In the genomic region with DNA sequence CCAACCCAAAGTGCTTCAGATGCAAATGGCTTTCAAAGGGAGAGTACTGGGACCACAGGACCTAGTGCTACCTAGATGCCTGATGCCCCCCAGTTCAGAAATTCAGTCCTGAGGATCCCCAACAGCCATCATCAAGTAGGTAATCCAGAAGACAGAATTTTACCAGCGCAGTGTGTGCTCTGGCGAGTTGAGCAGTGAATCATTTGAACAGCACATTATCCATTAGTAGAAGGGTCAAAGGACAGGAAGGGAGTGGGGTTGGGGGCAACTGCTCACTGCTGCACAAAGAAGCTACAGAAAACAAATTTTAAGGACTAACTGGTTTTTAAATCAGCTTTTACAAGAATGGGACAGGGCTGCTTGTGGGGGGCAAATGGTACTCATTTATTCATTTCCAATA, we compare ENCODE assay signal across 17 mouse cellular contexts. TPM values are rescaled to one million over a fixed set of nuclear protein-coding genes. Genes with fewer than 3 reads are reported as not detected.
DNase-seq lines count a peak whose midpoint lies in the region; ATAC-seq and TF ChIP-seq lines count a peak whose summit lies in the region.
"Had no signal": no experiment of that assay in that cellular context is flagged by ENCODE, and none has a peak within 500 bp of the region (broad histone marks: within the 10 kb centered on the region; RNA-seq: fewer than 3 reads in every experiment).

No protein-coding gene starts in this region.

- H3K9ac ChIP-seq in hindbrain, embryonic 14.5 days, result 0 out of 2 replicates have a peak overlapping the region, but pooled peaks have one; percentile 20
- no peak overlapping the region for H3K9ac ChIP-seq in hindbrain, embryonic 12.5 days
- H3K9ac ChIP-seq in ES-Bruce4 (ENCODE audit: low read depth, poor library complexity, severe bottlenecking), result no peak overlapping the region
- H3K9ac ChIP-seq in intestine, postnatal 0 days (ENCODE audit: low read depth, low read length), result no peak overlapping the region
- H3K9ac ChIP-seq: limb, embryonic 13.5 days; liver, postnatal 0 days; midbrain, embryonic 12.5 days had no signal

- no peak for DNase-seq in hindbrain, embryonic 14.5 days (ENCODE audit: low spot score)
- DNase-seq in embryonic facial prominence, embryonic 10.5 days (ENCODE audit: low spot score), result no peak
- DNase-seq in cerebellum, adult 11 months, result no peak
- DNase-seq in heart, adult 18-20 months, result no peak
- no peak for DNase-seq in frontal cortex, postnatal 25 days (ENCODE audit: low spot score in 2 of 2)
- DNase-seq: adrenal gland, postnatal 10 days; cerebellum, adult 2 months; kidney, adult 2 months; liver, postnatal 0 days; lung, postnatal 36 days; spleen, adult 18-20 months had no signal

- no peaks in the 10 kb centered on the region for H3K9me3 ChIP-seq in hindbrain, embryonic 14.5 days (ENCODE audit: control insufficient read depth, low read length)
- no peaks in the 10 kb centered on the region for H3K9me3 ChIP-seq in hindbrain, embryonic 12.5 days (replicated peaks)
- no peaks in the 10 kb centered on the region for H3K9me3 ChIP-seq in ES-Bruce4 (replicated peaks; ENCODE audit: control insufficient read depth, insufficient read depth, low read length, poor library complexity, severe bottlenecking)
- H3K9me3 ChIP-seq in embryonic facial prominence, embryonic 10.5 days, result no peaks in the 10 kb centered on the region
- H3K9me3 ChIP-seq in intestine, postnatal 0 days (ENCODE audit: control insufficient read depth), result no peaks in the 10 kb centered on the region
- H3K9me3 ChIP-seq: limb, embryonic 13.5 days; midbrain, embryonic 12.5 days had no signal

- no peak for TF ChIP-seq POLR2A in ES-Bruce4 (IDR thresholded peaks at IDR 0.05; ENCODE audit: insufficient read depth, low read length)

- no peak for ATAC-seq in hindbrain, embryonic 14.5 days (ENCODE audit: low FRiP score)
- no peak for ATAC-seq in hindbrain, embryonic 12.5 days (ENCODE audit: low FRiP score)
- no peak for ATAC-seq in intestine, postnatal 0 days
- ATAC-seq: CD4-positive, CD25-positive, alpha-beta regulatory T cell, adult 4 months; liver, postnatal 0 days had no signal

- H3K4me2 ChIP-seq in hindbrain, embryonic 14.5 days (replicated peaks), result peak overlapping the region; percentile 96
- no peak overlapping the region for H3K4me2 ChIP-seq in hindbrain, embryonic 12.5 days (replicated peaks)
- peak overlapping the region; percentile 51 for H3K4me2 ChIP-seq in intestine, postnatal 0 days (replicated peaks; ENCODE audit: low read depth)

- no peaks in the 10 kb centered on the region for H3K36me3 ChIP-seq in hindbrain, embryonic 14.5 days (replicated peaks; ENCODE audit: control insufficient read depth, insufficient read depth)
- H3K36me3 ChIP-seq in hindbrain, embryonic 12.5 days, result no peaks in the 10 kb centered on the region
- no peaks in the 10 kb centered on the region for H3K36me3 ChIP-seq in ES-Bruce4 (ENCODE audit: control insufficient read depth, insufficient read depth, low read length, poor library complexity, severe bottlenecking)
- no peaks in the 10 kb centered on the region for H3K36me3 ChIP-seq in embryonic facial prominence, embryonic 10.5 days (replicated peaks)
- no peaks in the 10 kb centered on the region for H3K36me3 ChIP-seq in intestine, postnatal 0 days (ENCODE audit: control insufficient read depth, insufficient read depth)
- H3K36me3 ChIP-seq: limb, embryonic 13.5 days; midbrain, embryonic 12.5 days had no signal

- no peak overlapping the region for H3K27ac ChIP-seq in hindbrain, embryonic 14.5 days
- no peak overlapping the region for H3K27ac ChIP-seq in hindbrain, embryonic 12.5 days
- H3K27ac ChIP-seq in ES-Bruce4 (ENCODE audit: insufficient read depth, low read length), result peak overlapping the region; percentile 40; the same call in 1 of the 2 replicates
- H3K27ac ChIP-seq in embryonic facial prominence, embryonic 10.5 days (replicated peaks), result no peak overlapping the region
- H3K27ac ChIP-seq in intestine, postnatal 0 days (ENCODE audit: low read depth, low read length), result no peak overlapping the region
- H3K27ac ChIP-seq: limb, embryonic 13.5 days; midbrain, embryonic 12.5 days had no signal

- TF ChIP-seq CTCF in ES-Bruce4 (IDR thresholded peaks at IDR 0.05; ENCODE audit: low read depth, low read length), result no peak
- no peak for TF ChIP-seq CTCF in intestine, postnatal 0 days (IDR thresholded peaks at IDR 0.05; ENCODE audit: low read depth)

- peaks cover 7% of the 10 kb centered on the region for H3K4me1 ChIP-seq in hindbrain, embryonic 14.5 days (replicated peaks; ENCODE audit: control insufficient read depth, insufficient read depth, low read length)
- peaks cover 67% of the 10 kb centered on the region for H3K4me1 ChIP-seq in hindbrain, embryonic 12.5 days
- peaks cover 9% of the 10 kb centered on the region for H3K4me1 ChIP-seq in ES-Bruce4 (ENCODE audit: control insufficient read depth, insufficient read depth, low read length)
- peaks cover 87% of the 10 kb centered on the region for H3K4me1 ChIP-seq in embryonic facial prominence, embryonic 10.5 days
- H3K4me1 ChIP-seq in intestine, postnatal 0 days (replicated peaks; ENCODE audit: control insufficient read depth, insufficient read depth, low read length), result peaks cover 19% of the 10 kb centered on the region

- no peak for TF ChIP-seq EP300 in ES-Bruce4 (IDR thresholded peaks at IDR 0.05; ENCODE audit: insufficient read depth, low read depth, low read length)

- H3K27me3 ChIP-seq in hindbrain, embryonic 14.5 days (ENCODE audit: control insufficient read depth, insufficient read depth, low read length), result no peaks in the 10 kb centered on the region
- no peaks in the 10 kb centered on the region for H3K27me3 ChIP-seq in hindbrain, embryonic 12.5 days
- H3K27me3 ChIP-seq in ES-Bruce4 (ENCODE audit: control insufficient read depth, insufficient read depth, low read length, poor library complexity, severe bottlenecking), result no peaks in the 10 kb centered on the region
- peaks cover 17% of the 10 kb centered on the region for H3K27me3 ChIP-seq in embryonic facial prominence, embryonic 10.5 days (replicated peaks; ENCODE audit: low read depth, poor library complexity, severe bottlenecking)
- no peaks in the 10 kb centered on the region for H3K27me3 ChIP-seq in intestine, postnatal 0 days (replicated peaks; ENCODE audit: control insufficient read depth, insufficient read depth, low read length)

- WGBS in hindbrain, embryonic 14.5 days, result 44% methylated on average over 2 of the region's 2 CpGs
- WGBS in hindbrain, embryonic 12.5 days, result 29% methylated on average over 2 of the region's 2 CpGs
- 28% methylated on average over 2 of the region's 2 CpGs for WGBS in embryonic facial prominence, embryonic 10.5 days
- 38% methylated on average over 2 of the region's 2 CpGs for WGBS in intestine, postnatal 0 days

- no peak overlapping the region for H3K4me3 ChIP-seq in hindbrain, embryonic 14.5 days (replicated peaks; ENCODE audit: low read length)
- no peak overlapping the region for H3K4me3 ChIP-seq in hindbrain, embryonic 12.5 days
- no peak overlapping the region for H3K4me3 ChIP-seq in ES-Bruce4 (ENCODE audit: low read depth, low read length)
- 0 out of 2 replicates have a peak overlapping the region, but pooled peaks have one; percentile 29 for H3K4me3 ChIP-seq in embryonic facial prominence, embryonic 10.5 days
- H3K4me3 ChIP-seq in intestine, postnatal 0 days (ENCODE audit: low read depth, low read length), result no peak overlapping the region
- H3K4me3 ChIP-seq: limb, embryonic 13.5 days; midbrain, embryonic 12.5 days had no signal

RNA-seq across cellular contexts. Expression of a gene that starts 8.0 kb away (rescaled TPM):
- polyA plus RNA-seq in hindbrain, embryonic 14.5 days (2014; fragmentation: Nextera tagmentation; extraction: Ambion mirVana), result 22.3 and 30.2 TPM in 2 replicates
- 23.9 and 24.3 TPM in 2 replicates for polyA plus RNA-seq in hindbrain, embryonic 12.5 days (2016; fragmentation: Nextera tagmentation; extraction: Ambion mirVana)
- 5.4 and 7.3 TPM in 2 replicates for polyA plus RNA-seq in ES-Bruce4 (2011; ENCODE audit: insufficient read depth, insufficient read length, low read depth, missing spikeins)
- 11.7 and 11.8 TPM in 2 replicates for polyA plus RNA-seq in embryonic facial prominence, embryonic 10.5 days (2016; fragmentation: Nextera tagmentation; extraction: Ambion mirVana)
- 13.3 and 13.4 TPM in 2 replicates for polyA plus RNA-seq in intestine, postnatal 0 days (2015; fragmentation: Nextera tagmentation; extraction: Ambion mirVana)
- 10 to 100 TPM; 29.8 to 30.9 TPM for total RNA-seq in heart, adult 18-20 months (2021)
